In the genomic region with DNA sequence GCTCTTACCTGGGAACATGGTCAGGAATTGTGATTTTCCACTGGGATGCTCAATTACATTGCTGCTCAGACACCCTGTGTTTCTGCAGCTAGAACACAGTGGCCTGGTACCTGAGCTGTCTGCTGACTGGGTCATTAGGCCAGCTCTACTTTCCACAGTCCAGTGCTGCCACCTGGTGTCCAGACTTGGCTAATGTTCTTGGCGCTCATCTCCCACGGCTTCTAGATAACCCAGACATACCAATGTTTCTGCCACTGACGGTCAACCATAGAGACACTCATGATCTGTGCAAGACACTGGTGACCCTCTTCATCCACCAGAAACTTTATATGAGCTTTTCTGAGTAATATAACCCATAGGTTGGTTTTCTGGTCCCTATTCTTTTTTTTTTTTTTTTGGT, we compare ENCODE assay signal across 8 mouse cellular contexts.
DNase-seq lines count a peak whose midpoint lies in the region; ATAC-seq and TF ChIP-seq lines count a peak whose summit lies in the region.

No protein-coding gene starts in this region.

- no peak overlapping the region for H3K27ac ChIP-seq in forebrain, embryonic 11.5 days (ENCODE audit: low read depth, low read length)

- no peak overlapping the region for H3K9ac ChIP-seq in forebrain, embryonic 11.5 days (ENCODE audit: low read length)

- peak; percentile 55 for ATAC-seq in forebrain, embryonic 11.5 days (replicated peaks; ENCODE audit: low FRiP score)
- ATAC-seq in megakaryocyte progenitor cell, adult 5-6 weeks (replicated peaks; ENCODE audit: poor library complexity), result peak; percentile 90
- no peak for ATAC-seq in erythroid progenitor cell, adult 5-6 weeks (replicated peaks; ENCODE audit: low FRiP score, poor library complexity, severe bottlenecking)

- DNase-seq in Muller cell, postnatal 12 days (ENCODE audit: inconsistent ontology term), result peak; percentile 62
- peak; percentile 86 for DNase-seq in brain, embryonic 14.5 days (ENCODE audit: low read depth)
- DNase-seq in forebrain, embryonic 11.5 days (ENCODE audit: low spot score), result peak; percentile 88
- peak; percentile 83 for DNase-seq in heart, postnatal 4 days
- peak; percentile 57 to 72 for DNase-seq in layer of hippocampus, postnatal 36 days
- peak; percentile 59 for DNase-seq in right cerebral cortex, postnatal 25 days

- H3K9me3 ChIP-seq in forebrain, embryonic 11.5 days (ENCODE audit: control insufficient read depth, low read length), result no peaks in the 10 kb centered on the region

- no peak for TF ChIP-seq POLR2A in brain, embryonic 14.5 days (IDR thresholded peaks at IDR 0.05; ENCODE audit: borderline replicate concordance, extremely low read depth, insufficient read depth, insufficient read length, poor library complexity, severe bottlenecking)

- no peak overlapping the region for H3K4me2 ChIP-seq in forebrain, embryonic 11.5 days (ENCODE audit: low read depth, low read length, severe bottlenecking)

- H3K4me3 ChIP-seq in forebrain, embryonic 11.5 days (ENCODE audit: low read depth, low read length), result no peak overlapping the region

- H3K4me1 ChIP-seq in forebrain, embryonic 11.5 days (replicated peaks; ENCODE audit: control insufficient read depth, insufficient read depth, low read length), result no peaks in the 10 kb centered on the region

- H3K36me3 ChIP-seq in forebrain, embryonic 11.5 days (ENCODE audit: control insufficient read depth, insufficient read depth, low read length), result no peaks in the 10 kb centered on the region

- no peaks in the 10 kb centered on the region for H3K27me3 ChIP-seq in forebrain, embryonic 11.5 days (ENCODE audit: control insufficient read depth, insufficient read depth, low read length)

- TF ChIP-seq CTCF in brain, embryonic 14.5 days (IDR thresholded peaks at IDR 0.05; ENCODE audit: borderline replicate concordance, extremely low read depth, insufficient read depth, insufficient read length), result peak; percentile 90

- 21% methylated on average over 3 of the region's 3 CpGs for WGBS in forebrain, embryonic 11.5 days
